Mouse (Mus musculus): ENCODE measurements around the gene Trpv1. TPM values are rescaled to one million over a fixed set of nuclear protein-coding genes. Genes with fewer than 3 reads are reported as not detected.

Gene Trpv1
- polyA plus RNA-seq, 1 experiment from 2014 or later = not detected

GRCm38 (mm10) chr11:73283369-73283768, 49.3 kb downstream of the Trpv1 start:
- H3K27ac ChIP-seq (ENCODE audit: low read depth, low read length) = no peak overlapping the region
- WGBS = 83% methylated on average over 9 of the region's 9 CpGs
- H3K4me3 ChIP-seq (ENCODE audit: low read depth, low read length) = no peak overlapping the region
- no peaks in the 10 kb centered on the region for H3K9me3 ChIP-seq (ENCODE audit: control insufficient read depth, low read length)
- DNase-seq (ENCODE audit: low spot score, missing footprints) (no peak), ATAC-seq (ENCODE audit: low FRiP score) (no peak)
- H3K9ac ChIP-seq (ENCODE audit: low read length) = no peak overlapping the region
- H3K4me1 ChIP-seq (ENCODE audit: control insufficient read depth, insufficient read depth, low read length) = no peaks in the 10 kb centered on the region
- H3K36me3 ChIP-seq (ENCODE audit: control insufficient read depth, insufficient read depth, low read length) = no peaks in the 10 kb centered on the region
- H3K4me2 ChIP-seq = no peak overlapping the region
- no peaks in the 10 kb centered on the region for H3K27me3 ChIP-seq (ENCODE audit: control insufficient read depth, insufficient read depth, low read length)

GRCm38 (mm10) chr11:73283926-73284325, 49.8 kb downstream of the Trpv1 start:
- Histone ChIP-seq H3K4me1 (ENCODE audit: control insufficient read depth, insufficient read depth, low read length) (no peaks in the 10 kb centered on the region), H3K9me3 (ENCODE audit: control insufficient read depth, low read length) (no peaks in the 10 kb centered on the region), H3K36me3 (ENCODE audit: control insufficient read depth, insufficient read depth, low read length) (no peaks in the 10 kb centered on the region), H3K27ac (ENCODE audit: low read depth, low read length) (no peak overlapping the region), H3K4me2 (no peak overlapping the region), H3K9ac (ENCODE audit: low read length) (no peak overlapping the region), H3K4me3 (ENCODE audit: low read depth, low read length) (no peak overlapping the region), H3K27me3 (ENCODE audit: control insufficient read depth, insufficient read depth, low read length) (no peaks in the 10 kb centered on the region)
- no peak for DNase-seq (ENCODE audit: low spot score, missing footprints)
- 68% methylated on average over 1 of the region's 1 CpGs for WGBS
- ATAC-seq (ENCODE audit: low FRiP score) = no peak

GRCm38 (mm10) chr11:73284351-73284750, 50.3 kb downstream of the Trpv1 start:
- Histone ChIP-seq H3K36me3 (ENCODE audit: control insufficient read depth, insufficient read depth, low read length) (no peaks in the 10 kb centered on the region), H3K27ac (ENCODE audit: low read depth, low read length) (no peak overlapping the region), H3K4me3 (ENCODE audit: low read depth, low read length) (no peak overlapping the region), H3K9ac (ENCODE audit: low read length) (no peak overlapping the region), H3K4me1 (ENCODE audit: control insufficient read depth, insufficient read depth, low read length) (no peaks in the 10 kb centered on the region), H3K9me3 (ENCODE audit: control insufficient read depth, low read length) (no peaks in the 10 kb centered on the region), H3K27me3 (ENCODE audit: control insufficient read depth, insufficient read depth, low read length) (no peaks in the 10 kb centered on the region), H3K4me2 (no peak overlapping the region)
- no peak for ATAC-seq (ENCODE audit: low FRiP score)
- no peak for DNase-seq (ENCODE audit: low spot score, missing footprints)

- Histone ChIP-seq H3K36me3 (ENCODE audit: control insufficient read depth, insufficient read depth, low read length) (no peaks in the 10 kb centered on the region), H3K9ac (ENCODE audit: low read length) (no peak overlapping the region), H3K9me3 (ENCODE audit: control insufficient read depth, low read length) (no peaks in the 10 kb centered on the region), H3K27me3 (ENCODE audit: control insufficient read depth, insufficient read depth, low read length) (no peaks in the 10 kb centered on the region), H3K27ac (ENCODE audit: low read depth, low read length) (no peak overlapping the region), H3K4me2 (no peak overlapping the region), H3K4me1 (ENCODE audit: control insufficient read depth, insufficient read depth, low read length) (no peaks in the 10 kb centered on the region), H3K4me3 (ENCODE audit: low read depth, low read length) (no peak overlapping the region)
- DNase-seq (ENCODE audit: low spot score, missing footprints) (no peak), ATAC-seq (ENCODE audit: low FRiP score) (no peak)
- WGBS = 82% methylated on average over 1 of the region's 1 CpGs
These were observed 55.5 kb downstream of the Trpv1 start for GRCm38 (mm10) chr11:73289621-73290020.

GRCm38 (mm10) chr11:73303123-73303522, 69.0 kb downstream of the Trpv1 start:
- Histone ChIP-seq H3K27ac (ENCODE audit: low read depth, low read length) (no peak overlapping the region; the same call in 1 of the 2 replicates), H3K4me3 (ENCODE audit: low read depth, low read length) (no peak overlapping the region), H3K36me3 (ENCODE audit: control insufficient read depth, insufficient read depth, low read length) (no peaks in the 10 kb centered on the region), H3K9ac (ENCODE audit: low read length) (no peak overlapping the region), H3K27me3 (ENCODE audit: control insufficient read depth, insufficient read depth, low read length) (no peaks in the 10 kb centered on the region), H3K9me3 (ENCODE audit: control insufficient read depth, low read length) (no peaks in the 10 kb centered on the region), H3K4me2 (no peak overlapping the region), H3K4me1 (ENCODE audit: control insufficient read depth, insufficient read depth, low read length) (peaks cover 4% of the 10 kb centered on the region; the same call in 1 of the 2 replicates)
- ATAC-seq (ENCODE audit: low FRiP score) (peak; percentile 77), DNase-seq (ENCODE audit: low spot score, missing footprints) (no peak)
- WGBS = 26% methylated on average over 2 of the region's 2 CpGs

Other genes with a start within 250 kb of the Trpv1 start
- gene P2rx1, start 235.2 kb upstream of the Trpv1 start, polyA plus RNA-seq (2014; fragmentation: Nextera tagmentation; extraction: Ambion mirVana) = 1.2 and 1.3 TPM in 2 replicates
- gene Camkk1, start 215.3 kb upstream of the Trpv1 start, polyA plus RNA-seq (2014; fragmentation: Nextera tagmentation; extraction: Ambion mirVana) = 3.7 and 4.2 TPM in 2 replicates
- 10.8 and 11.0 TPM in 2 replicates for gene Ncbp3, start 186.5 kb upstream of the Trpv1 start, polyA plus RNA-seq (2014; fragmentation: Nextera tagmentation; extraction: Ambion mirVana)
- gene Itgae, start 143.7 kb upstream of the Trpv1 start, polyA plus RNA-seq (2014; fragmentation: Nextera tagmentation; extraction: Ambion mirVana) = 0.21 and 0.27 TPM in 2 replicates
- gene Haspin, start 96.0 kb upstream of the Trpv1 start, polyA plus RNA-seq (2014; fragmentation: Nextera tagmentation; extraction: Ambion mirVana) = 16.7 and 18.9 TPM in 2 replicates
- gene P2rx5, start 73.9 kb upstream of the Trpv1 start, polyA plus RNA-seq (2014; fragmentation: Nextera tagmentation; extraction: Ambion mirVana) = 0.08 and 0.23 TPM in 2 replicates
- 125 TPM in 2 replicates for gene Emc6, start 57.3 kb upstream of the Trpv1 start, polyA plus RNA-seq (2014; fragmentation: Nextera tagmentation; extraction: Ambion mirVana)
- gene Tax1bp3, start 57.2 kb upstream of the Trpv1 start, polyA plus RNA-seq (2014; fragmentation: Nextera tagmentation; extraction: Ambion mirVana) = 183 and 189 TPM in 2 replicates
- 19.1 and 21.1 TPM in 2 replicates for gene Ctns, start 35.2 kb upstream of the Trpv1 start, polyA plus RNA-seq (2014; fragmentation: Nextera tagmentation; extraction: Ambion mirVana)
- gene Shpk, start 34.8 kb upstream of the Trpv1 start, polyA plus RNA-seq (2014; fragmentation: Nextera tagmentation; extraction: Ambion mirVana) = 1.1 TPM in 2 replicates
- gene Trpv3, start 33.1 kb downstream of the Trpv1 start, polyA plus RNA-seq (2014; fragmentation: Nextera tagmentation; extraction: Ambion mirVana) = 0.05 TPM in 1 of 2 replicates, not detected in the other
- 0.10 TPM in 1 of 2 replicates, not detected in the other for gene Aspa, start 95.3 kb downstream of the Trpv1 start, polyA plus RNA-seq (2014; fragmentation: Nextera tagmentation; extraction: Ambion mirVana)
- not detected in 2 replicates for gene Gm49340, start 95.4 kb downstream of the Trpv1 start, polyA plus RNA-seq (2014; fragmentation: Nextera tagmentation; extraction: Ambion mirVana)
- gene Spata22, start 95.4 kb downstream of the Trpv1 start, polyA plus RNA-seq (2014; fragmentation: Nextera tagmentation; extraction: Ambion mirVana) = not detected in 2 replicates
- gene Olfr20, start 116.5 kb downstream of the Trpv1 start, polyA plus RNA-seq (2014; fragmentation: Nextera tagmentation; extraction: Ambion mirVana) = not detected in 2 replicates
- not detected in 2 replicates for gene Olfr376, start 137.0 kb downstream of the Trpv1 start, polyA plus RNA-seq (2014; fragmentation: Nextera tagmentation; extraction: Ambion mirVana)
- gene Olfr1, start 165.3 kb downstream of the Trpv1 start, polyA plus RNA-seq (2014; fragmentation: Nextera tagmentation; extraction: Ambion mirVana) = not detected in 2 replicates
- gene Olfr378, start 194.2 kb downstream of the Trpv1 start, polyA plus RNA-seq (2014; fragmentation: Nextera tagmentation; extraction: Ambion mirVana) = not detected in 2 replicates
- gene Olfr380, start 223.2 kb downstream of the Trpv1 start, polyA plus RNA-seq (2014; fragmentation: Nextera tagmentation; extraction: Ambion mirVana) = not detected in 2 replicates

Data from midbrain, embryonic 11.5 days (tissue).